Mouse (Mus musculus): ENCODE results near the gene Sh3rf1.

GRCm38 (mm10) chr8:61435481-61435880, 211.8 kb downstream of the Sh3rf1 start:
- TF ChIP-seq CTCF (IDR thresholded peaks at IDR 0.05; ENCODE audit: low read depth), result no peak
- TF ChIP-seq EP300 (IDR thresholded peaks at IDR 0.05; ENCODE audit: low read depth), result no peak

Data from liver, postnatal 0 days (tissue).